Comparison of ENCODE assay signal across 8 mouse cellular contexts in genomic region chr5:99036596-99037441, GRCm38 (mm10). TPM values are rescaled to one million over a fixed set of nuclear protein-coding genes. Genes with fewer than 3 reads are reported as not detected.
DNase-seq lines count a peak whose midpoint lies in the region; ATAC-seq and TF ChIP-seq lines count a peak whose summit lies in the region.

Gene Prkg2 (minus strand): TSS chr5:99037351.

- H3K27ac ChIP-seq in forebrain, postnatal 0 days (ENCODE audit: low read depth, low read length) = no peak within 1 kb of the TSS
- peak within 1 kb of the TSS; percentile 97 for H3K27ac ChIP-seq in intestine, postnatal 0 days (ENCODE audit: low read depth, low read length)
- H3K27ac ChIP-seq in liver, embryonic 12.5 days = no peak within 1 kb of the TSS
- no peak within 1 kb of the TSS for H3K27ac ChIP-seq in neural tube, embryonic 14.5 days (ENCODE audit: low read depth, low read length)

- peak within 1 kb of the TSS; percentile 99 for H3K4me2 ChIP-seq in forebrain, postnatal 0 days (ENCODE audit: low read depth)
- H3K4me2 ChIP-seq in intestine, postnatal 0 days (replicated peaks; ENCODE audit: low read depth) = peak within 1 kb of the TSS; percentile 92
- peak within 1 kb of the TSS; percentile 67 for H3K4me2 ChIP-seq in liver, embryonic 12.5 days
- peak within 1 kb of the TSS; percentile 97 for H3K4me2 ChIP-seq in neural tube, embryonic 14.5 days (ENCODE audit: low read depth, low read length)

- H3K9me3 ChIP-seq in forebrain, postnatal 0 days (ENCODE audit: low read length) = no peaks in the 10 kb centered on the region
- no peaks in the 10 kb centered on the region for H3K9me3 ChIP-seq in intestine, postnatal 0 days (ENCODE audit: control insufficient read depth)
- H3K9me3 ChIP-seq in liver, embryonic 12.5 days (replicated peaks) = no peaks in the 10 kb centered on the region
- H3K9me3 ChIP-seq in neural tube, embryonic 14.5 days (ENCODE audit: control insufficient read depth, low read length) = no peaks in the 10 kb centered on the region

- H3K36me3 ChIP-seq in forebrain, postnatal 0 days (ENCODE audit: insufficient read depth) = no peaks in the 10 kb centered on the region
- no peaks in the 10 kb centered on the region for H3K36me3 ChIP-seq in intestine, postnatal 0 days (ENCODE audit: control insufficient read depth, insufficient read depth)
- no peaks in the 10 kb centered on the region for H3K36me3 ChIP-seq in liver, embryonic 12.5 days
- H3K36me3 ChIP-seq in neural tube, embryonic 14.5 days (ENCODE audit: control insufficient read depth, insufficient read depth, low read length) = no peaks in the 10 kb centered on the region

- H3K27me3 ChIP-seq in forebrain, postnatal 0 days (ENCODE audit: insufficient read depth, low read length) = peaks cover 15% of the 10 kb centered on the region
- no peaks in the 10 kb centered on the region; the same call in 1 of the 2 replicates for H3K27me3 ChIP-seq in intestine, postnatal 0 days (replicated peaks; ENCODE audit: control insufficient read depth, insufficient read depth, low read length)
- peaks cover 50% of the 10 kb centered on the region for H3K27me3 ChIP-seq in liver, embryonic 12.5 days (replicated peaks)
- H3K27me3 ChIP-seq in neural tube, embryonic 14.5 days (ENCODE audit: control insufficient read depth, insufficient read depth, low read length) = peaks cover 5% of the 10 kb centered on the region; the same call in 1 of the 2 replicates

- peak; percentile 89 for ATAC-seq in forebrain, postnatal 0 days
- ATAC-seq in intestine, postnatal 0 days = peak; percentile 86
- no peak for ATAC-seq in liver, embryonic 12.5 days
- ATAC-seq in neural tube, embryonic 14.5 days (ENCODE audit: low read depth) = peak; percentile 89

- peak within 1 kb of the TSS; percentile 45 for H3K9ac ChIP-seq in forebrain, postnatal 0 days
- H3K9ac ChIP-seq in intestine, postnatal 0 days (ENCODE audit: low read depth, low read length) = peak within 1 kb of the TSS; percentile 89
- H3K9ac ChIP-seq in liver, embryonic 12.5 days = no peak within 1 kb of the TSS
- H3K9ac ChIP-seq in neural tube, embryonic 14.5 days (replicated peaks; ENCODE audit: low read depth, low read length) = peak within 1 kb of the TSS; percentile 63

- 0 out of 2 replicates have a peak, but pooled peaks cover 4% of the 10 kb centered on the region for H3K4me1 ChIP-seq in forebrain, postnatal 0 days (ENCODE audit: insufficient read depth)
- no peaks in the 10 kb centered on the region for H3K4me1 ChIP-seq in intestine, postnatal 0 days (replicated peaks; ENCODE audit: control insufficient read depth, insufficient read depth, low read length)
- no peaks in the 10 kb centered on the region for H3K4me1 ChIP-seq in liver, embryonic 12.5 days
- peaks cover 6% of the 10 kb centered on the region; the same call in 1 of the 2 replicates for H3K4me1 ChIP-seq in neural tube, embryonic 14.5 days (ENCODE audit: control insufficient read depth, insufficient read depth, low read length)

- peak; percentile 33; the same call in 1 of the 2 replicates for TF ChIP-seq CTCF in forebrain, postnatal 0 days (IDR thresholded peaks at IDR 0.05; ENCODE audit: low read depth)
- peak; percentile 27 for TF ChIP-seq CTCF in intestine, postnatal 0 days (IDR thresholded peaks at IDR 0.05; ENCODE audit: low read depth)

- WGBS in forebrain, postnatal 0 days = under 1% methylated on average over 93 of the region's 94 CpGs
- under 1% methylated on average over 89 of the region's 94 CpGs for WGBS in intestine, postnatal 0 days
- 3% methylated on average over 89 of the region's 94 CpGs for WGBS in liver, embryonic 12.5 days (ENCODE audit: insufficient replicate concordance)
- WGBS in neural tube, embryonic 14.5 days = under 1% methylated on average over 66 of the region's 94 CpGs

- peak within 1 kb of the TSS; percentile 65 for H3K4me3 ChIP-seq in forebrain, postnatal 0 days (ENCODE audit: low read depth, low read length)
- H3K4me3 ChIP-seq in intestine, postnatal 0 days (ENCODE audit: low read depth, low read length) = peak within 1 kb of the TSS; percentile 80
- peak within 1 kb of the TSS; percentile 50 for H3K4me3 ChIP-seq in liver, embryonic 12.5 days
- H3K4me3 ChIP-seq in neural tube, embryonic 14.5 days (ENCODE audit: low read depth, low read length) = peak within 1 kb of the TSS; percentile 63

- peak; percentile 23 to 30 for DNase-seq in cerebellum, postnatal 14 days
- DNase-seq in cerebellum, adult 9-10 months = no peak
- DNase-seq in ZHBTc4 (ENCODE audit: low read depth, low spot score) = peak; percentile 59
- peak; percentile 35 for DNase-seq in forebrain, postnatal 0 days
- DNase-seq in c-Kit-positive CD71-positive TER-119-positive erythroid progenitor cells, embryonic 14.5 days (ENCODE audit: low spot score) = no peak

RNA-seq across cellular contexts. Expression of gene Prkg2, which starts in this region (rescaled TPM):
- 1.3 and 3.5 TPM in 2 replicates for total RNA-seq in forebrain, postnatal 0 days (2014; rRNA removed)
- polyA plus RNA-seq in forebrain, postnatal 0 days (2015; fragmentation: Nextera tagmentation; extraction: Ambion mirVana) = 1.2 and 1.4 TPM in 2 replicates
- polyA plus RNA-seq in intestine, postnatal 0 days (2015; fragmentation: Nextera tagmentation; extraction: Ambion mirVana) = 87.8 and 91.4 TPM in 2 replicates
- 0.02 and 0.12 TPM in 2 replicates for polyA plus RNA-seq in liver, embryonic 12.5 days (2016; fragmentation: Nextera tagmentation; extraction: Ambion mirVana)
- polyA plus RNA-seq in neural tube, embryonic 14.5 days (2014; fragmentation: Nextera tagmentation; extraction: Ambion mirVana) = 1.3 and 1.5 TPM in 2 replicates

Comparison
In these comparisons a context has a peak if more than half of its experiments do, and no peak if none do; other contexts are left out.
1. RNA of gene Prkg2 (polyA plus RNA-seq): 87.8 to 91.4 TPM in intestine, postnatal 0 days; 1.2 to 1.4 TPM in forebrain, postnatal 0 days, 1.3 to 1.5 TPM in neural tube, embryonic 14.5 days and 0.02 to 0.12 TPM in liver, embryonic 12.5 days; every median in the first group is over 10 times any median in the second.
2. DNase-seq: peak in cerebellum, postnatal 14 days (2 of 2), ZHBTc4 (single experiment) and forebrain, postnatal 0 days (single experiment); none in cerebellum, adult 9-10 months (single experiment) and c-Kit-positive CD71-positive TER-119-positive erythroid progenitor cells, embryonic 14.5 days (single experiment).
3. Peak in every context shown above with its lines, with median percentiles within 50 percentile points of each other: H3K4me2 ChIP-seq and H3K4me3 ChIP-seq.